ENCODE assay signal across 10 mouse cellular contexts in genomic region chr11:121680750-121681149, GRCm38 (mm10). TPM values are rescaled to one million over a fixed set of nuclear protein-coding genes. Genes with fewer than 3 reads are reported as not detected.
DNase-seq lines count a peak whose midpoint lies in the region; TF ChIP-seq lines count a peak whose summit lies in the region.
"Had no signal": no experiment of that assay in that cellular context is flagged by ENCODE, and none has a peak within 500 bp of the region (broad histone marks: within the 10 kb centered on the region; RNA-seq: fewer than 3 reads in every experiment).

No protein-coding gene starts in this region.

- WGBS in limb, embryonic 10.5 days: 76% methylated on average over 5 of the region's 5 CpGs

- H3K4me1 ChIP-seq in limb, embryonic 10.5 days: no peaks in the 10 kb centered on the region
- H3K4me1 ChIP-seq: embryonic facial prominence, embryonic 13.5 days; neural tube, embryonic 12.5 days had no signal

- H3K4me3 ChIP-seq in layer of hippocampus, adult 2 months: no peak overlapping the region
- no peak overlapping the region for H3K4me3 ChIP-seq in limb, embryonic 10.5 days
- H3K4me3 ChIP-seq: embryonic facial prominence, embryonic 13.5 days; neural tube, embryonic 12.5 days had no signal

- no peaks in the 10 kb centered on the region for H3K27me3 ChIP-seq in limb, embryonic 10.5 days (ENCODE audit: low read depth, poor library complexity, severe bottlenecking)
- H3K27me3 ChIP-seq: embryonic facial prominence, embryonic 13.5 days; neural tube, embryonic 12.5 days had no signal

- H3K9me3 ChIP-seq in limb, embryonic 10.5 days (replicated peaks): no peaks in the 10 kb centered on the region
- H3K9me3 ChIP-seq: neural tube, embryonic 12.5 days had no signal

- peak; percentile 76 for TF ChIP-seq CTCF in layer of hippocampus, adult 2 months (conservative IDR thresholded peaks at IDR 0.05)

- H3K36me3 ChIP-seq in limb, embryonic 10.5 days: no peaks in the 10 kb centered on the region
- H3K36me3 ChIP-seq: embryonic facial prominence, embryonic 13.5 days; neural tube, embryonic 12.5 days had no signal

- no peak for DNase-seq in layer of hippocampus, adult 2 months (ENCODE audit: low spot score in 2 of 2)
- DNase-seq in layer of hippocampus, adult 9-11 months: no peak
- peak; percentile 47 for DNase-seq in ZHBTc4 (ENCODE audit: low read depth, low spot score)
- peak; percentile 30 for DNase-seq in heart, adult 8-10 months (ENCODE audit: low spot score)
- peak; percentile 43 for DNase-seq in monocyte, adult 2 months (ENCODE audit: low read depth in 1 of 2, low spot score in 2 of 2)
- no peak for DNase-seq in spleen, postnatal 4 days (ENCODE audit: low spot score in 2 of 2)
- DNase-seq in gastrocnemius, postnatal 10 days: no peak
- DNase-seq in limb, embryonic 10.5 days (ENCODE audit: low spot score): no peak

- H3K27ac ChIP-seq in layer of hippocampus, adult 2 months: no peak overlapping the region
- H3K27ac ChIP-seq in limb, embryonic 10.5 days: no peak overlapping the region
- H3K27ac ChIP-seq: embryonic facial prominence, embryonic 13.5 days; neural tube, embryonic 12.5 days had no signal

RNA-seq across cellular contexts. Expression of gene B3gntl1, which starts 7.8 kb away (rescaled TPM):
- 1 to 10 TPM; 7.1 to 8.1 TPM for total RNA-seq in layer of hippocampus, adult 2 months (2021)
- total RNA-seq in heart, adult 8-10 months (2022): 1 to 10 TPM; 4.0 to 5.7 (median 5.2) TPM
- total RNA-seq in gastrocnemius, postnatal 10 days (2021): 1 to 10 TPM; 3.2 to 4.5 TPM
- 7.1 and 7.9 TPM in 2 replicates for polyA plus RNA-seq in limb, embryonic 10.5 days (2016; fragmentation: Nextera tagmentation; extraction: Ambion mirVana)

RNA-seq across cellular contexts. Expression of gene Metrnl, which starts 20.6 kb away (rescaled TPM):
- 10 to 100 TPM; 10.3 to 10.7 TPM for total RNA-seq in layer of hippocampus, adult 2 months (2021)
- 10 to 100 TPM; 15.1 to 20.3 (median 19.2) TPM for total RNA-seq in heart, adult 8-10 months (2022)
- 10 to 100 TPM; 15.1 to 21.1 TPM for total RNA-seq in gastrocnemius, postnatal 10 days (2021)
- polyA plus RNA-seq in limb, embryonic 10.5 days (2016; fragmentation: Nextera tagmentation; extraction: Ambion mirVana): 2.4 and 3.9 TPM in 2 replicates

Comparison
In these comparisons a context has a peak if more than half of its experiments do, and no peak if none do; other contexts are left out.
1. DNase-seq: peak in ZHBTc4 (single experiment), heart, adult 8-10 months (single experiment) and monocyte, adult 2 months (2 of 2); none in layer of hippocampus, adult 2 months (0 of 2), layer of hippocampus, adult 9-11 months (single experiment), spleen, postnatal 4 days (0 of 2), gastrocnemius, postnatal 10 days (single experiment) and limb, embryonic 10.5 days (single experiment).